ENCODE assay signal across 17 mouse cellular contexts in genomic region chr4:90452576-90452975, GRCm38 (mm10).
"Had no signal": no experiment of that assay in that cellular context is flagged by ENCODE, and none has a peak within 500 bp of the region (broad histone marks: within the 10 kb centered on the region; RNA-seq: fewer than 3 reads in every experiment).

No protein-coding gene starts in this region.

- H3K27me3 ChIP-seq: liver, embryonic 13.5 days; liver, embryonic 15.5 days; lung, embryonic 15.5 days; neural tube, embryonic 12.5 days; stomach, embryonic 15.5 days had no signal

- H3K4me2 ChIP-seq: liver, embryonic 13.5 days; liver, embryonic 15.5 days; lung, embryonic 15.5 days; midbrain, embryonic 11.5 days; neural tube, embryonic 12.5 days; stomach, embryonic 15.5 days had no signal

- H3K4me1 ChIP-seq: liver, embryonic 13.5 days; liver, embryonic 15.5 days; lung, embryonic 15.5 days; neural tube, embryonic 12.5 days; stomach, embryonic 15.5 days had no signal

- H3K4me3 ChIP-seq: liver, embryonic 13.5 days; liver, embryonic 15.5 days; lung, embryonic 15.5 days; neural tube, embryonic 12.5 days; stomach, embryonic 15.5 days had no signal

- H3K9ac ChIP-seq: liver, embryonic 13.5 days; liver, embryonic 15.5 days; liver, postnatal 0 days; lung, embryonic 15.5 days; neural tube, embryonic 12.5 days; stomach, embryonic 15.5 days had no signal

- DNase-seq: liver, embryonic 13.5 days; liver, postnatal 0 days; lung, adult 2 months; lung, postnatal 14 days; lung, postnatal 4 days; right cerebral cortex, postnatal 14 days; thymus, adult 2 months; thymus, postnatal 25 days; thymus, postnatal 4 days had no signal

- ATAC-seq: liver, postnatal 0 days; lung, postnatal 0 days; midbrain, embryonic 16.5 days had no signal

- H3K36me3 ChIP-seq: liver, embryonic 13.5 days; liver, embryonic 15.5 days; lung, embryonic 15.5 days; neural tube, embryonic 12.5 days; stomach, embryonic 15.5 days had no signal

- H3K9me3 ChIP-seq: liver, embryonic 13.5 days; liver, embryonic 15.5 days; lung, embryonic 15.5 days; neural tube, embryonic 12.5 days; stomach, embryonic 15.5 days had no signal

- H3K27ac ChIP-seq: liver, embryonic 13.5 days; liver, embryonic 15.5 days; lung, embryonic 15.5 days; neural tube, embryonic 12.5 days; stomach, embryonic 15.5 days; stomach, postnatal 0 days had no signal
